Mouse (Mus musculus) liver, postnatal 0 days (tissue): Measurements from ENCODE around the gene 2810006K23Rik. TPM values are rescaled to one million over a fixed set of nuclear protein-coding genes. Genes with fewer than 3 reads are reported as not detected.
"Not testable (repeated sequence)": the region's sequence is repeated elsewhere in the genome, so short reads cannot be mapped to it uniquely, and the experiment has no call there.

Experiments used
- ATAC-seq: fragments of 200-750 bp; cut with Nextera tagmentation; 2 replicates; pipeline ENCODE4 v1.8.0; 2017; ENCODE audit warnings: mild to moderate bottlenecking, moderate library complexity
- DNase-seq: peaks from one replicate; pipeline ENCODE4 v3.0.0-alpha.2; 2016
- H3K27ac ChIP-seq: fragments of 300-500 bp; sonication (generic); 2 replicates; pipeline ENCODE4 v1.5.1; 2014; ENCODE audit warnings: antibody characterized with exemption, moderate library complexity, mild to moderate bottlenecking, low read depth
- H3K27me3 ChIP-seq: fragments of 300-500 bp; sonication (generic); 2 replicates; pipeline ENCODE4 v1.6.1; 2014; ENCODE audit warnings: low read length, control low read depth, mixed read lengths; ENCODE audit not compliant: insufficient read depth
- H3K36me3 ChIP-seq: fragments of 300-500 bp; sonication (generic); replicated peaks from 2 replicates; pipeline ENCODE4 v1.6.1; 2014; ENCODE audit warnings: mild to moderate bottlenecking, control low read depth, low read length, moderate library complexity, mixed read lengths; ENCODE audit not compliant: insufficient read depth
- H3K4me1 ChIP-seq: fragments of 300-500 bp; sonication (generic); 2 replicates; pipeline ENCODE4 v1.6.1; 2014; ENCODE audit warnings: antibody characterized with exemption, mild to moderate bottlenecking, control low read depth; ENCODE audit not compliant: insufficient read depth
- H3K4me2 ChIP-seq: fragments of 300-500 bp; sonication (generic); 2 replicates; pipeline ENCODE4 v1.6.1; 2014; ENCODE audit warnings: low read depth, mild to moderate bottlenecking, low read length, moderate library complexity, mixed read lengths
- H3K4me3 ChIP-seq: fragments of 300-500 bp; sonication (generic); 2 replicates; pipeline ENCODE4 v1.5.1; 2014; ENCODE audit warnings: low read depth, low read length
- H3K9ac ChIP-seq: fragments of 300-500 bp; sonication (generic); replicated peaks from 2 replicates; pipeline ENCODE4 v1.6.1; 2014; ENCODE audit warnings: mild to moderate bottlenecking, moderate library complexity
- H3K9me3 ChIP-seq: fragments of 300-500 bp; sonication (generic); 2 replicates; pipeline ENCODE4 v1.6.1; 2016; ENCODE audit warnings: mild to moderate bottlenecking, control low read depth, low read length, mixed read lengths
- CTCF ChIP-seq: sonication (generic); IDR thresholded peaks from 2 replicates; pipeline ENCODE4 v1.5.1; 2016; ENCODE audit warnings: antibody characterized with exemption, low read depth
- EP300 ChIP-seq: IDR thresholded peaks from 2 replicates; pipeline ENCODE4 v1.6.1; 2016; ENCODE audit warnings: antibody characterized with exemption, low read depth, mild to moderate bottlenecking
- WGBS: fragments of 180-500 bp; shearing (Covaris S2); extraction: QIAGEN DNeasy Blood & Tissue Kit; methylation state at CpG from one replicate; pipeline ENCODE4 v1.1.7; 2014; ENCODE audit not compliant: insufficient replicate concordance; 5-methylcytosine and 5-hydroxymethylcytosine counted together
- polyA plus RNA-seq: library from polyadenylated mRNA; unstranded; fragments of >200 nt; fragmentation: Nextera tagmentation; extraction: Ambion mirVana; gene quantifications from 2 replicates; pipeline ENCODE4 v1.2.1, GENCODE M21; 2015

The 2810006K23Rik gene
- polyA plus RNA-seq, 1 experiment from 2014 or later = 4.9 TPM

DNA sequence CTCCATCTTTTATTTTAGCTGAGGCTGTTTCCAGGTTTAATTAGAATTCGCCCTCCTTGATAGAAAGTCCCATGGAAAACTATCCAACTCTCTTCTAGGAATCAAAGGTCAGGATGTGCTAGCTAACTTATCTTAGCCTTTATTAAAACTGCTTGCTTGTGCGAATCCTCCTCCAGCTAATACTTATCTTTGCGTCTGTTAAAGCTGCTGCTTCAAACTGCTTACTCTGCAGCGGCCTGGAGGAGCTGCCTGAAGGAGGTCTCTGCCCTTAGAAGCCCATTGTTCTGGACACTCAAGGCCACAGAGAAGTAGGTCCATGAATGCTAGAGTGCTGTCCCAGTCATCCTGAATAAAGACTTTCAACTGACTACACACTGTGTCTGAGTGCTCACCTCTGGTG lies 31.4 kb upstream of the 2810006K23Rik start:
- no peaks in the 10 kb centered on the region for H3K9me3 ChIP-seq
- H3K4me2 ChIP-seq = no peak overlapping the region
- 77% methylated on average over 4 of the region's 4 CpGs for WGBS
- no peak overlapping the region for H3K9ac ChIP-seq
- ATAC-seq (no peak), DNase-seq (no peak)
- H3K36me3 ChIP-seq = peaks cover 18% of the 10 kb centered on the region
- TF ChIP-seq EP300 (no peak), CTCF (no peak)
- H3K27ac ChIP-seq = no peak overlapping the region
- H3K4me3 ChIP-seq = no peak overlapping the region
- no peaks in the 10 kb centered on the region for H3K27me3 ChIP-seq
- H3K4me1 ChIP-seq = no peaks in the 10 kb centered on the region; the same call in 1 of the 2 replicates

DNA sequence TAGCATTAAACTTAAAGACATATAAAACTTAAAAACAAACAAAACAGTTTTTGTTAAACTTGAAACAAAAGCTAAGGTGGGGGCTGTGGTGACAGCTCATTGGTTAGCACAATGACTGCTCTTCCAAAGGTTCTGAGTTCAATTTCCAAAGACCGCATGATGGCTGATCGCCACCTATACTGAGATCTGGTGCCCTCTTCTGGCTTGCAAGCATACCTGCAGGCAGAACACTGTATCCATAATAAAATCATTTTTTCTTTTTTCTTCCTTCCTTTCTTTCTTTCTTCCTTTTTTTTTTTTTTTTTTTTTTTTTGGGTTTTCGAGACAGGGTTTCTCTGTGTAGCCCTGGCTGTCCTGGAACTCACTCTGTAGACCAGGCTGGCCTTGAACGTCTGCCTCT lies 28.6 kb upstream of the 2810006K23Rik start:
- DNase-seq, H3K27ac ChIP-seq, H3K4me3 ChIP-seq, ATAC-seq, H3K9ac ChIP-seq, H3K4me2 ChIP-seq, H3K27me3 ChIP-seq, H3K9me3 ChIP-seq, H3K4me1 ChIP-seq: not testable (repeated sequence)
- H3K36me3 ChIP-seq = peaks cover 29% of the 10 kb centered on the region
- 68% methylated on average over 3 of the region's 4 CpGs for WGBS
- peak; percentile 70 for TF ChIP-seq CTCF

DNA sequence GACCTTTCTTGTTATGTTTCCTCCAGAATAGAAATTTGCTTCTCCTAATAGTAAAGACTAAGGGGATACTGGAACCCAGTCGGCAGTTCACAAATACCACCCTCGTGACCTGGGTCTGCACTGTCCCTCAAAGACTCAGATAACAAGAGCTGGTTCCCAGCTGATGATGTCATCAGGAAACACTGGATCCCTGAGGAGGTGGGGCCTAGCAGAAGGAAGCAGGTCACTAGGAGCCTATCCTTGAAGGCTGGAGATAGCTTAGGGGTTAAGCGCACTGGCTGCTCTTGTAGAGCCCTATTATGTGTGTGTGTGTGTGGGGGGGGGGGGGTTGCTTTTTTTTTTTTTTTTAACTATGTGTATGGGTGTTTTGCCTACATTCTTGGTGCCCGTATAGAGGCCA lies 27.8 kb upstream of the 2810006K23Rik start:
- Histone ChIP-seq H3K9ac (no peak overlapping the region), H3K4me3 (no peak overlapping the region), H3K9me3 (no peaks in the 10 kb centered on the region), H3K4me2 (no peak overlapping the region), H3K4me1 (no peaks in the 10 kb centered on the region; the same call in 1 of the 2 replicates), H3K36me3 (peaks cover 26% of the 10 kb centered on the region; the same call in 1 of the 2 replicates), H3K27ac (no peak overlapping the region), H3K27me3 (no peaks in the 10 kb centered on the region)
- TF ChIP-seq CTCF = no peak
- TF ChIP-seq EP300 = no peak
- DNase-seq (no peak), ATAC-seq (no peak)
- WGBS = 75% methylated on average over 4 of the region's 4 CpGs

DNA sequence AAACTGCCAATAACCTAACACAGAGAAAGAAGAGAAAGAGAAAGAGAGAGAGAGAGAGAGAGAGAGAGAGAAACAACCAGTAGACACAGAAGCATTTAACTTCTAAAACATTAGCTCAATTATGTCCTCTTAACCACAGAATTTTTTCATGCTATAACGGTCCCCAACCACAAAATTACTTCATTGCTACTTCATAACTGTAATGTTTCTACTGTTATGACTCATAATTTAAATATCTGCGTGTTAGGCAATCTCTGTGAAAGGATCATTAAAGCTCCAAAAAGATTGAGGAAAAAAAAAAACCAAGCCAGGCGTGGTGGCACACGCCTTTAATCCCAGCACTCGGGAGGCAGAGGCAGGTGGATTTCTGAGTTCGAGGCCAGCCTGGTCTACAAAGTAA lies 25.0 kb upstream of the 2810006K23Rik start:
- not testable (repeated sequence) for H3K4me2 ChIP-seq, H3K27ac ChIP-seq, H3K27me3 ChIP-seq, H3K9ac ChIP-seq, DNase-seq, ATAC-seq, H3K4me1 ChIP-seq, H3K9me3 ChIP-seq, H3K4me3 ChIP-seq
- WGBS = 74% methylated on average over 6 of the region's 6 CpGs
- H3K36me3 ChIP-seq = peaks cover 29% of the 10 kb centered on the region; the same call in 1 of the 2 replicates

DNA sequence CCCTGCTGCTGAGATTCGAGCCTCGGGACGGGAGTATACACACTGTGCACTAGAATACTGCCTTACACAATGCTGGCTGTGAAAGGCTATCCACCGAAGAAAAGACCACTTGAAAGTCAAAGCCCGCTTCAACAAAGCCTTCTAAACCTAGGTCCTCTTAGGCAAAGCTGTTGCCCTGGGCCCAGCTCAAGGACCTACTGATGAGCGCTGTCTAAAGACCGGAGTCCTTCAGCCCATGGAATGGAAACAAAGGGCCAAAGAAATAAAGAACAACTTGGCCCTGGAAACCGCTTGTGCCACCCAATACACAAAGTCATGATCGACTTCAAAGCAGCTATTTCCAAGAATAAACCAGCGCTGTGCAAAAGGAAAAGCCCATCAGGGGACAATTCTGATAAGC lies 18.7 kb upstream of the 2810006K23Rik start:
- Histone ChIP-seq H3K4me3 (no peak overlapping the region), H3K27me3 (no peaks in the 10 kb centered on the region), H3K9me3 (peaks cover 4% of the 10 kb centered on the region; the same call in 1 of the 2 replicates), H3K4me2 (no peak overlapping the region), H3K36me3 (peaks cover 28% of the 10 kb centered on the region), H3K4me1 (no peaks in the 10 kb centered on the region), H3K27ac (no peak overlapping the region), H3K9ac (no peak overlapping the region)
- ATAC-seq (no peak), DNase-seq (no peak)
- 89% methylated on average over 10 of the region's 10 CpGs for WGBS
- TF ChIP-seq EP300 = no peak
- TF ChIP-seq CTCF = no peak

DNA sequence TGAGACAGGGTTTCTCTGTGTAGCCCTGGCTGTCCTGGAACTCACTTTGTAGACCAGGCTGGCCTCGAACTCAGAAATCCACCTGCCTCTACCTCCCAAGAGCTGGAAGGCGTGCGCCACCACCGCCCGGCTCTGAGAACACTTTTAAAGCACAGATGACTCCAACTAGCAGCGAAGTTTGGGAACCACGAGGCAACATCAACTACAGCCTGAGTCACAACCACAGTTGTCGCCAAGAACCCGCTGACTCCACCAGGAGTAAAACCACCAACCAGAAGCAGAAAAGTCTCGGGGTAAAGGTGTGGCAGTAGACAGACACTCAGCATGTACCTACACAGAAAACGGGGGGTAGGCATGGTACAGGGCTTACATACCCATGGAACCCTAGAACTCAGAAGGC lies 17.8 kb upstream of the 2810006K23Rik start:
- Histone ChIP-seq H3K9ac (no peak overlapping the region), H3K9me3 (peaks cover 4% of the 10 kb centered on the region; the same call in 1 of the 2 replicates), H3K4me2 (no peak overlapping the region), H3K36me3 (peaks cover 32% of the 10 kb centered on the region), H3K27me3 (no peaks in the 10 kb centered on the region), H3K4me1 (no peaks in the 10 kb centered on the region), H3K4me3 (no peak overlapping the region), H3K27ac (no peak overlapping the region)
- TF ChIP-seq CTCF = no peak
- no peak for TF ChIP-seq EP300
- no peak for DNase-seq
- ATAC-seq = no peak
- 91% methylated on average over 11 of the region's 11 CpGs for WGBS

DNA sequence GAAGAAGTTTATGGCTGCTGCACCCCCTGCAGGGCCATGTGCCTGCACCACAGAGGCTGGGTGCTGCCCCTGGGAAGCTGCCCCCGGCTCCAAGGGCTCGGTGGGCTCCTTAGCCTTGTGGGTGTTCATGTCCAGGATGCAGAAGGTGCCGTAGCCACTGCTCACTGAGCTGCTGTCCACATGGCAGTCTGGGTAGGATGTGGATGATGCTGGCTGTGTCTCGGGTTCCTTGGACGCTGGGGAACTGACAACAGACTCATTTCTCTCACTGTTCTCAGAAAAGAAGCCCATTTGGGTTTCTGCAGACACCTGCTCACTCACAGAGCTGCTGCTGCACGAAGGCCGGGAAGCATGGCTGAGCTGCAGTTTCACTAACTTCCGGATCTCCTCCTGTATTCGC lies 12.4 kb upstream of the 2810006K23Rik start:
- 89% methylated on average over 9 of the region's 9 CpGs for WGBS
- H3K36me3 ChIP-seq = peaks cover 34% of the 10 kb centered on the region
- H3K27ac ChIP-seq = no peak overlapping the region
- no peak for ATAC-seq
- no peak overlapping the region for H3K9ac ChIP-seq
- H3K4me1 ChIP-seq = peaks cover 5% of the 10 kb centered on the region; the same call in 1 of the 2 replicates
- H3K27me3 ChIP-seq = no peaks in the 10 kb centered on the region
- peaks cover 4% of the 10 kb centered on the region; the same call in 1 of the 2 replicates for H3K9me3 ChIP-seq
- no peak for DNase-seq
- no peak for TF ChIP-seq CTCF
- no peak for TF ChIP-seq EP300
- H3K4me3 ChIP-seq = no peak overlapping the region
- no peak overlapping the region for H3K4me2 ChIP-seq
